Mouse (Mus musculus): ENCODE data around the gene Slc16a4. TPM values are rescaled to one million over a fixed set of nuclear protein-coding genes. Genes with fewer than 3 reads are reported as not detected.

Gene Slc16a4
- total RNA-seq (2023) = under 1 TPM; 0.18 to 0.43 TPM

DNA sequence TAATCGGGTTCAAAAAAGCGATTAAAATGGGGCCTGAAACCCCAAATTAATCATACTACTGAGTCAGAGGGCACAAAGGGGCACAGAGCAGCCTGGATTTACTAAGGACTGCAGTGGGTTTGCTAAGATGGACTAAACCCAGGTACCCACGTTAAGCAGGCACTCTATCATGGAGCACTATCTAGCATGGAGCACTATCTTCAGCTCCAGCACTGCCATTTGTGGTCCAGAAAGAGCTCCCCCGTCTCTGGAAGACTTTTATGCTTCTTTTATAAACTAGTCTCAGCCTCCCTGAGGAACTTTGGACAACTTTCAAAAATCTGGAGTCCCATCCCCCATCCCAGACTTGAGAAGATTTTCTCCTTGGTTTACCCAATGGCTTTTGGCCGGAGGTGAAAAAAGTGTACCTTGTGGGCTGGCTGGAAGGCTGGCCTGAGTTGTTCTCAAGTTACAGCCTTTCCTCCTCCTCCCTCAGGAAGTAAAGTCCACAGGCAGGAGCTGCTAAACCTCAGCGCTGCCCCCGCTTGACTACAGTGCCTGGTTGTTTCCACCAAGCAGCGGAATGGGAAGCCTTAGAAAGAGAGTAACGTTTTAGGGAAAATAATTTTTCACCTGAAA is at the start of gene Slc16a4:
Gene Slc16a4 (plus strand): TSS at position 467 of the 618 bp plus-strand sequence.

DNA sequence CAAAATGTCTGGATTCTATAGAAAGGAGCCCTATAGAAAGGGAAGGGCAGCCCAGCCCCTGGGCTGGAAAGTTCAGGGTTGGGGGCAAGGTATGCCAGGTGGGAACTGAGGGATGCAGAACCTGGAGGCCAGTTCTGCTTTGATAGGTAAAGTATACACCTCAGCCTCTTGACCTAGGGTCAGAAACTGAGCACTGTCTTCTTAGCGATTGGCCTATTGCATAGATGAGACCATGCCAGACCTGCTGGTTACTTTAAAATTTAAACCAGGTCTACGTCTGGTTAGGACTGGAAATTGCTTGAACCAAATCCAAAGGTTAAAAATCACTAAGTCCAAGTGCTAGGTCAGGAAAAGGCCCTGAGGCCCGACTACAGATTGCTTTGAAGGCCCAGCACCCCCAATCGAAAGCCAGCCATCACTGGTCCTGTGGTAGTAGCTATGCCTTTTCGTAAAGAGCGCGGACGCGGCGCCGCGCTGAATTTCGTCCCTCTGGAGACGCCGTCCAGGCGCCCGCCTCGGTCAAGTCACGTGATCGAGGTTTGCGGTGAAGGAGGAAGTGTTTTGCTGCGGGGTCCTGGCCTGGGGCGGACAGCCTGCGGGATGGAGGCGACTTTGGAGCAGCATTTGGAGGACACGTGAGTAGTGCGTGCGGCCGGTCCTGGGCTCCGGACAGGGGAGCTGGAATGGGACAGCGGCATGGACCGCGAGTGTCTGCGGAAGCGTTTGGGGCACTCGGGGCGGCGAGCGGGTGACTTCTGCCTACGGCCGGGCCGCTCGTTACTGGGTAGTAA is 12.4 kb upstream of the Slc16a4 start, which contains the start of gene Lamtor5:
Gene Lamtor5 (plus strand): TSS at position 380 of the 791 bp plus-strand sequence.

DNA sequence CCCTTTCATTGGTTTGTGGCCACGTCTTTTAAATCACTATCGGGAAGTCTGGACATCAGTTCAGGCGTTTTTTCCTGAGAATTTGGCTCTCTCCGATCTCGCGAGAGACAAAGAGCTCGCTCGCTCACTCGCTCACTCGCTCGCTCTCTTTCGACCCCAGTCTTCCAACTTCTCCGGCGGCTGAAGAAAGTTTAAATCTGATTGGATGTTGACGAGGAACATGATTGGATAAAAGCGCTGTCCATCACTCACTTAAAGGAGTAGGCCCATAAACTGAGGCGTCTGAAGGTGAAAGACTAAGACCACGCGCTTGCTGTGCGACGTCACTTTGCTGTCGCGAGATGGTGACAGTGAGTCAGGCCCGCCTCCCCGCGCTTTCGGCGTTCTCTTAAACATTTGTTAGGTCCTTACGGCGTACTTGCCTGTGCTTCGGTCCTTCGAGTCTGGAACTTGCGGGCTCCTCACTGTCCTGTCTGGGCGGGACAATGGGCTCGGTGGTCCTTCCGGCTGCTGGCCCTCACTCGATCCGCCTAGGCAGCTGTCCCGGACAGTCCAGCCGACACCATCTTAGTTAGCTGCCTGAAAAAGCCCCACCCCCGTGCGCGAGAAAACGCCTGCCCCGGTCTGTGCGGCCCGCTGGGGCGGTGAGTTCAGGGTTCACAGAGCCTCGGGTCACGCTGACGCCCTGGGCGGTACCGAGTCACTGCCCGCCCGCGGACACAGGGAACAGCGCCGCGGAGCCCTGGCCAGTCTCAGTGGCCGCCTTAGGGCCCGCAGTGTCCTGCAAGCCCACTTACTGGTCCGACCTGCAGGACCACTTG is 42.6 kb downstream of the Slc16a4 start, which contains the start of gene Rbm15:
Gene Rbm15 (minus strand): TSS at position 293 of the 821 bp plus-strand sequence.

Other genes starting within 250 kb of the Slc16a4 start
- gene Kcna2, start 190.1 kb upstream of the Slc16a4 start, total RNA-seq (2023) = 10 to 100 TPM in 1 of 2 experiments, 1 to 10 TPM in 1; 8.8 to 10.4 TPM
- not detected for gene Kcna10, start 108.2 kb upstream of the Slc16a4 start, total RNA-seq (2023)
- gene Cym, start 69.5 kb upstream of the Slc16a4 start, total RNA-seq (2023) = not detected
- not detected for gene A630076J17Rik, start 60.6 kb upstream of the Slc16a4 start, total RNA-seq (2023)
- not detected for gene Prok1, start 51.5 kb upstream of the Slc16a4 start, total RNA-seq (2023)
- 10 to 100 TPM; 62.9 to 77.6 TPM for gene Lamtor5, start 12.4 kb upstream of the Slc16a4 start, total RNA-seq (2023)
- 10 to 100 TPM; 37.7 to 43.3 TPM for gene Rbm15, start 42.4 kb downstream of the Slc16a4 start, total RNA-seq (2023)
- not detected for gene Kcnc4, start 168.3 kb downstream of the Slc16a4 start, total RNA-seq (2023)
- not detected for gene Slc6a17, start 226.8 kb downstream of the Slc16a4 start, total RNA-seq (2023)

Measured in monocyte, adult 59 days (primary cell).